In the genomic region with DNA sequence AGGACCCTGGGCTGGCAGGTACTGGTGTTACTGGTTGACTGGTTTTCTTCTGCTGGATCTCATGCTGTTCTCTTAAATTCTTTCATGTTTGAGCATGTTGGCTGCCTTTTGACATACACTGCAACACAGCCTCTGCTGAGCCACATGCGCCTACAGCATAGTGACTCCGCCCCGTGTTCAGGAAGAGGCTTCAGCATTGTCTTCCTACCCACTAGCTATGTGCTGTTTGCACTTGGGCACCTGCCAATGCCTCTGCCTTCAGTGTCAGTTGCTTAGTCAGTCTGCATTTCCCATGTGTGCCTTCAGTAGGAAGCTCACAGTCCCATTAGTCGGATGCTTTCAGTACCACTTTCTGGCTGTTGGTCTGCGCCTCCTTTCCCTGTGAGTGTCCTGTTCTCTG, we compare ENCODE assay signal across 11 mouse cellular contexts. TPM values are rescaled to one million over a fixed set of nuclear protein-coding genes. Genes with fewer than 3 reads are reported as not detected.
DNase-seq lines count a peak whose midpoint lies in the region; ATAC-seq lines count a peak whose summit lies in the region.
"Had no signal": no experiment of that assay in that cellular context is flagged by ENCODE, and none has a peak within 500 bp of the region (broad histone marks: within the 10 kb centered on the region; RNA-seq: fewer than 3 reads in every experiment).

No protein-coding gene starts in this region.

- WGBS in kidney, embryonic 16.5 days = 90% methylated on average over 5 of the region's 5 CpGs

- no peak for ATAC-seq in CD4-positive, CD25-positive, alpha-beta regulatory T cell, adult 4 months
- ATAC-seq in kidney, embryonic 16.5 days (ENCODE audit: low FRiP score, low TSS enrichment) = no peak
- no peak for ATAC-seq in granulocyte monocyte progenitor cell, adult 5-6 weeks (replicated peaks; ENCODE audit: poor library complexity, severe bottlenecking)
- ATAC-seq: liver, embryonic 12.5 days had no signal

- no peaks in the 10 kb centered on the region for H3K4me1 ChIP-seq in kidney, embryonic 16.5 days (ENCODE audit: insufficient read depth, low read length)
- H3K4me1 ChIP-seq: neural tube, embryonic 12.5 days had no signal

- H3K27ac ChIP-seq in kidney, embryonic 16.5 days (ENCODE audit: low read length) = no peak overlapping the region
- H3K27ac ChIP-seq: liver, embryonic 12.5 days; neural tube, embryonic 12.5 days had no signal

- H3K27me3 ChIP-seq in kidney, embryonic 16.5 days (ENCODE audit: insufficient read depth, low read length) = no peaks in the 10 kb centered on the region
- H3K27me3 ChIP-seq: liver, embryonic 12.5 days; neural tube, embryonic 12.5 days had no signal

- no peak overlapping the region for H3K9ac ChIP-seq in kidney, embryonic 16.5 days (replicated peaks; ENCODE audit: low read length)
- H3K9ac ChIP-seq: liver, embryonic 12.5 days; neural tube, embryonic 12.5 days had no signal

- H3K9me3 ChIP-seq in kidney, embryonic 16.5 days (ENCODE audit: low read length) = no peaks in the 10 kb centered on the region
- H3K9me3 ChIP-seq: liver, embryonic 12.5 days; neural tube, embryonic 12.5 days had no signal

- peak; percentile 9 for DNase-seq in CD4-positive, CD25-positive, alpha-beta regulatory T cell, adult 2 months (ENCODE audit: low read depth, low spot score)
- peak; percentile 58 for DNase-seq in kidney, postnatal 10 days
- DNase-seq in right cerebral cortex, adult 18-20 months = peak; percentile 72
- DNase-seq in right cerebral cortex, postnatal 14 days = no peak
- DNase-seq in fat pad, adult 2 months (ENCODE audit: extremely low read depth, low read depth, low spot score) = peak; percentile 91

- no peak overlapping the region for H3K4me3 ChIP-seq in kidney, embryonic 16.5 days (ENCODE audit: low read length)
- H3K4me3 ChIP-seq: liver, embryonic 12.5 days; neural tube, embryonic 12.5 days had no signal

- peaks cover 55% of the 10 kb centered on the region for H3K36me3 ChIP-seq in kidney, embryonic 16.5 days (ENCODE audit: insufficient read depth, low read length)

- H3K4me2 ChIP-seq in kidney, embryonic 16.5 days (replicated peaks; ENCODE audit: low read depth, low read length) = no peak overlapping the region
- H3K4me2 ChIP-seq: liver, embryonic 12.5 days; midbrain, embryonic 11.5 days; neural tube, embryonic 12.5 days had no signal

RNA-seq across cellular contexts. Expression of a gene that starts 23.7 kb away (rescaled TPM):
- polyA plus RNA-seq in CD4-positive, CD25-positive, alpha-beta regulatory T cell, adult 4 months (2017; shearing (Covaris generic)) = 10 to 100 TPM; 29.7 to 36.1 TPM
- polyA plus RNA-seq in kidney, embryonic 16.5 days (2015; fragmentation: Nextera tagmentation; extraction: Ambion mirVana) = 39.1 and 44.0 TPM in 2 replicates
- total RNA-seq in granulocyte monocyte progenitor cell, adult 5-6 weeks (2014; fragmentation: Nextera tagmentation) = 75.3 and 87.2 TPM in 2 replicates
- 67.2 and 72.7 TPM in 2 replicates for total RNA-seq in granulocyte monocyte progenitor cell, adult 5-6 weeks (2017)

RNA-seq across cellular contexts. Expression of a gene that starts 59.2 kb away (rescaled TPM):
- under 1 TPM in 1 of 2 experiments, not detected in 1; 0.75 TPM for polyA plus RNA-seq in CD4-positive, CD25-positive, alpha-beta regulatory T cell, adult 4 months (2017; shearing (Covaris generic))
- polyA plus RNA-seq in kidney, embryonic 16.5 days (2015; fragmentation: Nextera tagmentation; extraction: Ambion mirVana) = 3.3 and 4.7 TPM in 2 replicates
- total RNA-seq in granulocyte monocyte progenitor cell, adult 5-6 weeks (2014; fragmentation: Nextera tagmentation) = not detected in 2 replicates
- total RNA-seq in granulocyte monocyte progenitor cell, adult 5-6 weeks (2017) = 1.5 TPM in 1 of 2 replicates, not detected in the other
